Mouse (Mus musculus) cerebellum, adult 2 months (tissue): ENCODE measurements around the gene Rcan2. TPM values are rescaled to one million over a fixed set of nuclear protein-coding genes. Genes with fewer than 3 reads are reported as not detected.

Source experiments
- DNase-seq, 2 experiments: peaks; one replicate each; pipeline ENCODE4 v3.0.0; 2021
- H3K27ac ChIP-seq: fragments of 200-500 bp; 2 replicates; pipeline ENCODE4 v1.5.1; 2012; ENCODE audit warnings: low read length, control low read depth, inconsistent platforms; ENCODE audit not compliant: insufficient read depth
- H3K27me3 ChIP-seq: fragments of 200-500 bp; 2 replicates; pipeline ENCODE4 v1.6.1; 2012; ENCODE audit warnings: inconsistent platforms, mild to moderate bottlenecking, low read length, moderate library complexity; ENCODE audit not compliant: control insufficient read depth, insufficient read depth
- H3K4me1 ChIP-seq: fragments of 200-500 bp; 2 replicates; pipeline ENCODE4 v1.6.1; 2011; ENCODE audit warnings: low read length; ENCODE audit not compliant: control insufficient read depth, insufficient read depth
- H3K4me3 ChIP-seq: fragments of 200-500 bp; replicated peaks from 2 replicates; pipeline ENCODE3; 2011; ENCODE audit warnings: mild to moderate bottlenecking, low read depth, low read length, control low read depth; ENCODE audit not compliant: insufficient read depth
- CTCF ChIP-seq: fragments of 200-500 bp; IDR thresholded peaks from 2 replicates; pipeline ENCODE4 v1.5.1; 2011; ENCODE audit warnings: low read depth, mild to moderate bottlenecking, control low read depth, low read length, moderate library complexity, borderline replicate concordance; ENCODE audit not compliant: insufficient read depth
- POLR2A ChIP-seq: fragments of 200-500 bp; IDR thresholded peaks from 2 replicates; pipeline ENCODE4 v1.6.1; 2011; ENCODE audit warnings: low read length, control low read depth, borderline replicate concordance; ENCODE audit not compliant: insufficient read depth
- WGBS: fragments of 180-500 bp; shearing (Covaris S2); methylation state at CpG from one replicate; pipeline ENCODE4 v1.1.7; 2018; 5-methylcytosine and 5-hydroxymethylcytosine counted together
- polyA plus RNA-seq: library from polyadenylated mRNA; depleted of rRNA; stranded (reverse); fragments of >200 nt; gene quantifications from 2 replicates; pipeline ENCODE4 v1.2.3, GENCODE M21; 2012

Rcan2 gene
- polyA plus RNA-seq, 1 experiment: 206 TPM

DNA sequence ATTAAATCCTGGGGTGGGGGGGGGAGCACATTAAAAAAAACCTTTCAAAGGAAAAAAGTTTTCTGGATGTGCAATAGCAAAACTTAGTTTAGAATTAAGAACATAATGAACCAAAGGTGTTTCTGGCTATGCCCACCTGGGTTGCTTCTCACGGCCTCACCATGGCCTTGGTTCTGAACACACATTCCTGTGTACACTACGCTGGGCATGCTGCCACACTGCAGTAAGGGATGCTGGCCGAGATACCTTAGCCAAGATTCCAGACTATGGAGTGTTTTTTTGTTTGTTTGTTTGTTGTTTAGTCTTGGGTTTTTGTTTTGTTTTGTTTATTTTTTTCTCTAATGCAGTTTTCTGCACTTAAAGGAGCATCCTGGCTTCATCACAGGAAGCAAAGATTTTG lies 100.3 kb downstream of the Rcan2 start:
- H3K4me3 ChIP-seq: no peak overlapping the region
- DNase-seq: no peak
- H3K4me1 ChIP-seq: no peaks in the 10 kb centered on the region
- H3K27me3 ChIP-seq: no peaks in the 10 kb centered on the region
- TF ChIP-seq POLR2A (no peak), CTCF (no peak)
- 51% methylated on average over 3 of the region's 3 CpGs for WGBS
- no peak overlapping the region for H3K27ac ChIP-seq

DNA sequence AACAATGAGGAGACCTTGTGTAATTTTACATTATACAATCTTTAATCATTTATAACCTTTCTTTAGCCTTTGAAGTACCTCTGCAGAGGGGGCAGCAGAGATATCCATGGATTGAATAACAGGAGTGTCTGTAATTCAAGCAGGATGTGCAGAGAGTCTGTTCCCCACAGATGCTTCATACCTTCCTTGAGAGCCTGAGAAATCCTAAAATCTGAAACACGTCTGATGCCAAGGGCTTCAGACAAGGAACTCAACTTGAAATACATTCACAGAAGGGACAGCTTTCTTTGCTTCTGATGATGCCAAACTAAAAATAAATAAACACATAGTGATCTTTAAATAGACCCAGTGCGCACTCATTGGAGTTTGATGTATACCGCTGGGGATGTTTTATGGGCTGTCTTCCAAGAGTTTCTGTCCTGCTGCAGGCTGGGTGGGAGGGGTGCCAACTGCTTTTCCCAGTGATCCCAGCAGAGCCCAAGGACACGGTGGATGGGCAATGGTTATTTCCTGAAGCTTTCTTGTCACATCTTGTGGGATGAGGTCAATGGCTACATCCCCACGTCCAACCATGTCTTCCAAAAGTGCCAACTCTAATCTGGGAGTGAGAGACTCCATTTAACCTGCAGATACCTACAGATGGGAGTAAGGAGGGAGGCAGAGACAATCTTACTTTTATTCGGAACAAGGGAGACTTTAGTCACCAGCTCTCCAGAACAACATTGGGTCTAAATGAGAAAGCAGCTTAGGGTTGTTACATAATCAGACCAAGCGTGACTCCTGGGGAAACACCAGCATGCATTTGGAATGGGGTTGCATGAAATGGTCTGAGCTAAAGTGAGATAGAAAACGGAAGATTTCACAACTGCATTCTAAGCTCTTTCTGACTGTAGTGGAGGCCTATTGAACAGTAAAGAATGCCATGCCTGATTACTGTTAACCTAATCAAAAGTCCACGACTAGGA lies 102.9 kb downstream of the Rcan2 start:
- WGBS: 44% methylated on average over 9 of the region's 9 CpGs
- H3K27ac ChIP-seq: no peak overlapping the region

DNA sequence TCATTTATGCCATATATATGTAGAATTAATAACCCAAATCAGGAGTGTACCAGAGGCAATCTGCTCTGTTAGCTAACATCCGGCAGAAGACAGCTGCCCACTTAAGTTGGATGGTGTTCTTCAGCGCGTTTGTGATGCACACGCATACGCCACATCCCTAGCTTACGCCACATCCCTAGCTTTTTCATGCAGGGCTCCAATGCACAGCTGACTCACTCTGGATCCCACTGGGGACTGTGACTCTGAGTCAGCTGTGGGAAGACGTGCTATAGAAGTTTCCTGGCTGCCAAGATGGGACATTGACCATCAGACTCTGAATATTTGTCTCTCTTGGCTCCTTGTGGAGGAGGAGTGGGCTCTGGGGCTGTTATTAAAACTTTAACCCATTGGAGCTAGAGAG lies 103.7 kb downstream of the Rcan2 start:
- Histone ChIP-seq H3K27ac (no peak overlapping the region), H3K27me3 (no peaks in the 10 kb centered on the region), H3K4me3 (no peak overlapping the region), H3K4me1 (no peaks in the 10 kb centered on the region)
- TF ChIP-seq POLR2A (no peak), CTCF (no peak)
- WGBS: 71% methylated on average over 7 of the region's 7 CpGs
- DNase-seq: no peak

More for the DNA sequence above, 102.9 kb downstream of the Rcan2 start:
- no peak for TF ChIP-seq POLR2A
- DNase-seq: peak in 1 of 2 experiments; percentile 10
- no peak overlapping the region for H3K4me3 ChIP-seq
- no peaks in the 10 kb centered on the region for H3K27me3 ChIP-seq
- no peaks in the 10 kb centered on the region for H3K4me1 ChIP-seq

DNA sequence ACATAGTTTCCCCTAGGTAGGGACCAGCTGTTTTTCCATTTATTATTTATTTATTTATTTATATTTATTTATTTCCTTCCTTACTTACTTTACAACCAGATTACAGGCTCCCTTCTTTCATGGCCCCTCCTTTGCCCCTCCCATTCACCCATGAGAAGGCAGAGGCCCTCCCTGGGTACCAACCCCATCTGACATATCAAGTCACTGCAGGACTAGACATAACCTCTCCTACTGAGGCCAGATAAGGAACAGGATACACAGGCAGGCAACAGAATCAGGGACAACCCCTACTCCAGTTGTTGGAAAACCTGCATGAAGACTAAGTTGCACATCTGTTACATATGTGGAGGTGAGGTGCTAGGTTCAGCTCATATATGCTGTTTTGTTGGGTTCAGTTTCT lies 105.6 kb downstream of the Rcan2 start:
- H3K27me3 ChIP-seq: no peaks in the 10 kb centered on the region
- H3K4me1 ChIP-seq: no peaks in the 10 kb centered on the region
- DNase-seq: no peak
- no peak overlapping the region for H3K27ac ChIP-seq
- TF ChIP-seq POLR2A (no peak), CTCF (no peak)
- H3K4me3 ChIP-seq: no peak overlapping the region

DNA sequence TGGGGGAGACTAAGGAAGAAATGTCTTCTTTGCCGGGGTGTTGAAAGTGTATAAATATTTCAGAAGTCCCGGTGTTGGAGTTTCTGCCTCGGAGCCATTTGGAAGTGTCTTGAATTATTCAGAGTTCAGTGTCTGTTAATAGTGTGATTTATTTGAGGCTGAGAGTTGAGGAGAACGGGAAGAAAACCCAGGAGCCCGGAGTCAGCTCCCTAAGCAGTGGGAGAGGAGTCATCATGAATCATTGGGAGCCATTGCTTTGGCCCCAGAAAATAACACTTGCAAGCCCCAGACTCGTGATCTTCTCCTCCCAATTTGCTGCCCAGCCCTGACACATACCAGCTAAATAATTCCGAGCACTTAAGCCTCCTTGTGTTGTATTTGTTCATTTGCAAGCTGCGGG lies 115.0 kb downstream of the Rcan2 start:
- Histone ChIP-seq H3K27me3 (no peaks in the 10 kb centered on the region), H3K4me3 (no peak overlapping the region), H3K27ac (no peak overlapping the region), H3K4me1 (no peaks in the 10 kb centered on the region)
- TF ChIP-seq CTCF (no peak), POLR2A (no peak)
- DNase-seq: no peak
- WGBS: 89% methylated on average over 8 of the region's 8 CpGs

DNA sequence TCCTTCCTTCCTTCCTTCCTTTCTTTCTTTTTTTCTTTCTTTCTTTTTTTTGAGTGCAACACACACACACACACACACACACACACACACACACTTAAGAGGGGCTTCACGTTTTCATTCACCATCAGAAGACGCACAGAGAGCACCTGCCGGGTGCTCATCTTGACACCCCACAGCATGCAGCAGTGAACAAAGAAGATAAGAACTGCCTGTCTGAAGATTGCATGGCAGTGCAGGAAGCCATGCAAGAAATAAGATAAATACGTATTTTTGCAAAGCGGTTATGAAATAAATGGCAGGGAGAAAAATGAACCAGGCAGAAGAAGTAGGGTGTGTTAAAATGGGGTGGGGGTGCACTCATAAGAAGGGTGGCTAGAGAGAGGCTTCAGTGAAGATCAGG lies 116.0 kb downstream of the Rcan2 start:
- Histone ChIP-seq H3K4me1 (no peaks in the 10 kb centered on the region), H3K27me3 (no peaks in the 10 kb centered on the region), H3K4me3 (no peak overlapping the region), H3K27ac (no peak overlapping the region)
- 77% methylated on average over 5 of the region's 5 CpGs for WGBS
- TF ChIP-seq CTCF (no peak), POLR2A (no peak)
- no peak for DNase-seq

DNA sequence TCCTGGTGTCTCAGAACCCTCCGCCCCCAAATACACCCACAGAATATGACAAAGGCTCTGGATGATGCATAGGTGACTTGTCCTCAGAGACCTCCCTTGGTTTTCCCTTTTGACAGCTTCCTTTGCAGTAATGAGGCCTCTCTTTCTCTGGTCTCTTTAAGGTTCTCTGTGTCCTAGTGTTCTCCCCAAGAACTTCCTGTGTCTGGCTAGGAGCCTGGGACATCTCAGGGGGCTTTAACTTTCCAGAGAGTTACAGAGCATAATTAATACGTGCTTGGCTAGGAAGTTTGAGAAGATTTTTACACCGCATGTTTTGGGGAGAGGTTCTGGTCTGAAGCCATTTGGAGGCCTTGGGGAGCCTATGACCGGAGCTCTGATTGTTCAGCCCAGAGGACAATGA lies 128.7 kb downstream of the Rcan2 start:
- Histone ChIP-seq H3K4me3 (no peak overlapping the region), H3K27me3 (no peaks in the 10 kb centered on the region), H3K4me1 (no peaks in the 10 kb centered on the region; the same call in 1 of the 2 replicates), H3K27ac (no peak overlapping the region)
- DNase-seq: no peak
- 44% methylated on average over 4 of the region's 4 CpGs for WGBS
- TF ChIP-seq CTCF (no peak), POLR2A (no peak)

DNA sequence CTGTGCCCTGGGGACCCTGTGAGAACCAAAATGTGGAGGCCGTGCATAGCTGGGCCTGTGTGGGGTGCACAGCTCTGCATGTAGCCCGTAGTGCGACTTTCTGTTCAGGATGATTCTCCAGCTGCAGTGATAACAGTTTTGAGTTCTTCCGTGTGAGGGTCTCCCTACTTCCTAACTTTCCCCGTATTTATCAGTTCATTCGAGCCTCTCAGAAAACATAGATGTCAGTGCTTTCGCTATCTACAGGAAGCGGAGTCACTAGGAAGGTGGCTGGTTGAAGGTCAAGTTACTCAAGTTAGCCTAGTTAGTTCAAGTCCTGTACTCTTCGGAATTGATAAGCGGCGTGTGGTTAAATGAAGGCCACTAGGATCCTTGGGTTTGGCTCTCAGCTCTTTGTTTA lies 130.6 kb downstream of the Rcan2 start:
- 96% methylated on average over 11 of the region's 11 CpGs for WGBS
- TF ChIP-seq POLR2A (no peak), CTCF (no peak)

More for the DNA sequence above, 130.6 kb downstream of the Rcan2 start:
- Histone ChIP-seq H3K27me3 (no peaks in the 10 kb centered on the region), H3K27ac (no peak overlapping the region), H3K4me1 (no peaks in the 10 kb centered on the region; the same call in 1 of the 2 replicates), H3K4me3 (no peak overlapping the region)
- no peak for DNase-seq
